Mouse (Mus musculus): ENCODE measurements around the gene Fbf1.
"Not testable (repeated sequence)": the region's sequence is repeated elsewhere in the genome, so short reads cannot be mapped to it uniquely, and the experiment has no call there.

The Fbf1 gene

DNA sequence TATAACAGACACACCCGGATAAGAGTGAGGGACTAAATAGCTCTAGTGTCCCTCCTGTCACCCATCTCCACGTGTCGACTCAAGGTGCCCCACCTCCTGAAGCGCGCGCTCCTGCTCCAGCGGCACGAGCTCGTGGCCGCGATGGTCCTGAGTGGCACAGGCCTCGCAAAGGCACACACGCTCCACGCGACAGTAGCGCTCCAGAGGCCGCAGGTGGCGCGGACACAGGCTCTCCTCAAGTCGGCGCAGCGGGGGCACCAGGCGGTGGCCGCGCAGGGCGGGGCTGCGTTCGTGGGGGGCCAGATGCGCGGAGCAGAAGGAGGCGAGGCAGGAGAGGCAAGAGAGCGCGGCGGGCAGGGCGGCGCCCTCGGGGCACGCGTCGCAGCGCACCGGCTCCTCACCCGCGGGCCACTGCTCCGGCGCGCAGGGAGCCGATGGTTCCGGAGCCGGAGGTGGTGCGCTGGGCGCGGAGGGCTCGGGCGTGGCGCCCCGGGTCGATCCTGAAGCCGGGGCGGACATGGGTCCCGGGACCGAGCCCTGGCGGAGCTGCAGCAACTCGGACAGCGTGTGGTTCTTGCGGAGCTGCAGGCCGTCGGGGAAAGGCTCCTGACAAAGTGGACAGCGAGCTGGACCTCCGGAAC is 58.4 kb downstream of the Fbf1 start:
- in situ Hi-C loops (cut with MboI, MseI), result loop anchor here (10.0 kb wide), 1 partner anchor 345 kb away; no protein-coding TSS in a partner anchor

DNA sequence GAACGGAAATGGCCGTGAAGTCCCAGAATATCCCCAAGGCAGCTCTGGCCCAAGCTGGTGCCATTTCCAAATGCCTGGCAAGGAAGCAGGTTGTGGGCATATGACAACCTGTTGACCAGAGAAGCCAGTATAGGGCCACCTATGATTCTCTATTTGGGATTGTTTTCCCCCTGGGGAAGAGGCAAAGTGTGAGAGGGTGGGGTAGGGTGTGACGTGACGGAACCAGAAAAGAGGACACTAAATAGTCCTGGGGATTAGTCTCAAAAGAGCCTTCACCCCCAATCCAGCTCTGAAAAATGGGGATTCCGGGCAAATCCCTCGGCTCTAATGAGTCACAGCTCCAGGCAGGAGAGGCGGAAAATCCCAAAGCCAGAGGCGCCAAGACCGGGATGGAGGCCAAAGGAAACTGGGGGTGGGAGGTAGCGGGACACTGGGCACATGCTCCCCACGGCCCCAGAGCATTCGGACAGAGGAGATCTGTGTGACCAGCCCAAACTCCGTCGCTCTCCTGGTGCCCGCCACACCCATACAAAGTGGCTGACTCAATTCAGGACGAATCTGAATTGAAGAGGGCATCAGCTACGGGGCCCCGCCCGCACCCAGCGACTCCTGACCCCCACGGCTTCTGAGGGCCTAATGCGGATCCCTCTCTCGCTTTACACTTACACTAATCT is 59.4 kb downstream of the Fbf1 start:
- in situ Hi-C loops (cut with MboI, MseI), result no loop called here

DNA sequence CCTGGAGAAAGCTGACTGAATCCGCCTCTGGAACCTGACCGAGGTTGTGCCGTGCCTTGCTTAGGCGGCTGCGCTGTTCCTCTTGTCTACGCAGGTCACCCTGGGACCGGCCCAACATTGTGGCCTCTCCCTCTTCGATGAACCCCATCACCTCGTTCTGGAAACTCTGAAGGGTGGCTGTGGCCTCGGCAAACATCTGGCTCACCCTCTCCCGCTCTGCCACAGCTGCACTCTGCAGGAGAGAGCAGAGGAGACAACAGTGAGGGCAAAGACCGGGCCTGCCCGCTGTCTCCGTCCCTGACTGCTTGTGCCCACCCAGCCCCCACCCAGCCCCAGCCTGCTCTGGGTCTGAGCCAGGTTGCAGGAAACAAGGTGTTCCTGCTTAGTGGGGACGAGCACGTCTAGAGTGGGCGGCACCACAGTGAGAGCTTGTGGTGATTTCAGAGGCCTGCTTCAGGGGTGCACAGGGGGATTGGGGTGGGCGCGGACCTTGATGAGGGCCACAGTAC is 60.1 kb downstream of the Fbf1 start:
- in situ Hi-C loops (cut with MboI, MseI), result no loop called here

DNA sequence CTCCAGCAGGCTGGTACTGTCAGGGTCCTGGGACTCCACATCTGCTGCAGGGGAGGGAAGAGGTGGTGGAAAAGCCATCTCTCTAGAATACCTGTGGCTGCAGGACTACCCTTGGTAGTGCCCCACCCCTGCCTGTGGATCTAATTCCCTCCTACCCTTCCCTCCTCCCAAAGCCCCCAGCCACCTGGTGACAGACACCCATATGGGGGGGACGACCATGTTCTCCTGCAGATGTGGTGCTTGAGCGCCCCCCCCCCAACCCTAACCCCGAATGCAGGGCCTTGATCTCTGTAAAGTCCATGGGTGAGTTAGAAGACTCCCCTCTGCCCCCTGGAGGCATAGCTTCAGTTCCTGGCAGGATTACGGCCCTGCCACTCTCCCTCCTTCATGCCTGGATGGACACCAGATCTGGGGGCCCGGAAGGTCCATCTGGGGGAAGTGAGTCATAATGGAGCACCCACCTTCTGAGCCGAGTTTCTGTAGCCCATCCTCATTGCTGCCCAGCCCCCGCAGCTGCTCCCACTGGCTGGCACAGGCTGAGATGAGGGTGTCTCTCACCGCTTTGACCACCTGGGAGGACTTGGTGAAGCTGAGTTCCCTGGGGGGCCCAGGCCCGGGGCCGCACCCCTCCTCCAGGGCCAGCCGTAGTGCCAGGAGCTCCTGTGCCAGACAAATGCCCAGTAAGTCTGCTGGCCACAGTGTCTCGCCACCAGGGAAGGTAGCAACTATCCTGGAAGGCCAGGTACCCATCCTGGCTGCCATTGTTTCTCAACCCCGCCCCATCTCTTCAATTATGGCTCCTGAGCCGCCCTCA is 60.8 kb downstream of the Fbf1 start:
- in situ Hi-C loops (cut with MboI, MseI), result no loop called here

DNA sequence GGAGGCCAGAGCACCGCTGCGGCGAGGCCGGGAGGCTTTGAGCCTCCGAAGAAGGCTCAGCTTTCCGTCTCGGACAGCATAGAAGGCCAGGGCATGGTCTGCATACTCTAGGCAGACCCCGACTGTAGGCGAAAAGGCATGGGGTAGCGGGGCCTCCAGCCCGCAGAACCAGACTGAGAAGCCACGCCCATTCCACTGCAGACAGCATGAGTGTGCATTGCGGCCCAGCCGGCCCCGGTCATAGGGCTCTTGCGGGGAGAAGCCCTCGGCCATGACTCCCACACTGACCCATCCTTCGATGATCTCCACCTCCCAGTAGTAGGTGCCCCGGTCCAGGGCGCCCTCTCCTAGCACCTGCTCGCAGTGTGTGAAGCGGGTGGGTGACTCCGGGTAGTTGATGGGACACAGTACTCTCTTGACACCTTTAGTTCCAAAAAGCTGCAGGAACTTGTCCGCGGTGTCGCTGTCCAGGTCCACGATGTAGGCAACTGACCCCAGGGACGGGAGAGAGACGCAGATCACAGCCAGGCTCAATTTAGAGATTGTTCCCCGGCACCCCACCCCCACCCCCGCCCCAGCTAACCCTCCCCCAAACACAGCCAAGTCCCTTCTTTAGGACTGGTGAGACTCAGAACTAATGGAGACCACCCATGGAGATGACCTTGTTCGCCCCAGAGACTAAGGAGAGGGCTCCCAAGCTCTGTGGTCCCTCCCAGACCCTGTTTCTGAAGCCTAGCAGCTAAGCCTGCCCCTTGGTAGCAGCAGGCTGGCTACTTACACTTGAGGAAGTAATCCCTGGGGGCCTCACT is 61.6 kb downstream of the Fbf1 start:
- in situ Hi-C loops (cut with MboI, MseI), result no loop called here

GRCm38 (mm10) chr11:116105065-116105464 is 62.9 kb downstream of the Fbf1 start:
- in situ Hi-C loops (cut with MboI, MseI), result no loop called here

GRCm38 (mm10) chr11:116104006-116104646 is 63.8 kb downstream of the Fbf1 start:
- in situ Hi-C loops (cut with MboI, MseI), result no loop called here

- in situ Hi-C loops (cut with MboI, MseI), result no loop called here
These were observed 64.4 kb downstream of the Fbf1 start for GRCm38 (mm10) chr11:116103572-116103971.

- in situ Hi-C loops (cut with MboI, MseI), result no loop called here
These were observed 65.5 kb downstream of the Fbf1 start for GRCm38 (mm10) chr11:116102472-116102871.

DNA sequence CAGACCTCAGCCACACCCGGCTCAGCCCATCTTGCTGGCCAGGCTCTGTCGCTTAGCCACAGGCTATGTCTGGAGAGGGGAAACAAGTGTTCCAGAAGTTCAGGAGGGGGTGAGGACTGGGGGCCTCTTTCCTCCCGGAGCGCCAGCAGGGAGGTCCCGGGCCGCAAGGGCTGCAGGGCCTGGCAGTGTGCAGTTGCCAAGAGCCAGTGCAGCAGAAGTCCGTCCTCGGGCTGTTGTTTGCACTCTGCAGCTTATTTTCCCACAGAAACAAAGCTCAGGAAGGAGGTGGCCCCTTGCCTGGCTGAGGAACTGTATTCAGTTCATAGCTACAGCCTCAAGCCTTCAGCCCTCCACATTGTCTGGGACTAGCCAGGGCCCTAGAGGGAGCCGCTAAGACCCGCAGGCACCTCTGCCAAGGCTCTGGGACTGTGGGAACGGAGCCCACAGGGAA is 66.0 kb downstream of the Fbf1 start:
- in situ Hi-C loops (cut with MboI, MseI), result no loop called here

GRCm38 (mm10) chr11:116100839-116101238 is 67.1 kb downstream of the Fbf1 start:
- in situ Hi-C loops (cut with MboI, MseI), result no loop called here

DNA sequence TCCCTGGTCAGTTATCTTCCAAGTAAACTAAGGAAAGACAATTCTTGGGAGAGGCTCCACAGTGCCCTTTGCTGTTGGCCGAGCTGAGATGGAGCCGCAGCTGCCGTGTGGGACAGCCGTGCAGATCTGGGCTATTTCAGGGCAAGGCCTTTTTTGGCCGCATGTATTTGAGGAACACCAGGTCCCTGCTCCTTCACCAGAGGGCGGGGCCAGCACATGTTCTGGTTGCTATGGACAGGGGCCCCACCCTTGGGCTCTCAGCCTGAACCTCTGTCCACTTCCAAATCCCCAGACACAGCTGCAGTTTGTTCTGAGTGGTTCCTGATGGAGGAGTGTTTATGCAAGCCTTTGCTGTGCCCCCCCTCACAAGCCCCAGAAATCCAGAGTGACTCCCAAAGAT is 67.6 kb downstream of the Fbf1 start:
- in situ Hi-C loops (cut with MboI, MseI), result no loop called here

GRCm38 (mm10) chr11:116099462-116099861 is 68.5 kb downstream of the Fbf1 start:
- in situ Hi-C loops (cut with MboI, MseI), result no loop called here

DNA sequence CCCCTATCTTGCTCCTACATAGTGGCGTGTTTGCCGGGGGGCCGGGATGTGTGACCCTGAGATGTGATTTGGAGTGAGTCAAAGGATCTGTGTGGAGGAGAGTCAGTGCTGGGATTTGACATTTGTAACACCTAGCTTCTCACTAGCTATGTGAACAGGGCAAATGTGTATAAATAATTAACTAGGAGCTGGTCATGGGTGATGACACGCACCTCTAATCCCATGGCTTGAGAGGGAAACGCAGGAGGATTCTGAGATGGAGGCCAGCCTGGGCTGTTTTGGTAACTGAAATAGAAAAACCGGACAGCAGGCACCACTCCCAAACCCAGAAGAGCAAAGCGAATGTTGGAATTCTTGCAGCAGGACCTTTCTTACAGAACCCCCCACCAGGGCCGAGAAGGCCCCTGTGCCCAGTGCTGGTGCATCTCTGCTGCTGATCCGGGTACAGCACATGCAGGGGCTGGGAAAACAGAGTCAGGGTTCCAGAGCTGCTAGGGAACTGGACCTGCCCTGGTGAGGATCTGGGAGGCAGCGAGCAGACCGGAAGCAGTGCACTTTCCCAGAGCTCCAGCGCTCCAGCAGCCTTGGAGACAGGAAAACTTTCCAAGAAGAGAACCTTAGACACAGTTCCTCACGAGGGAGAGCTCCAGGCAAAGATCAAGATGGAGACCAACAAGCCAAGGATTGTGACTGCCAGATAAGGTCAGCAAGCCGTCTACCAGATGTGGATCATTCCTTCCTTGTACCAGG is 69.1 kb downstream of the Fbf1 start:
- in situ Hi-C loops (cut with MboI, MseI), result no loop called here

GRCm38 (mm10) chr11:116096213-116097108 is 71.5 kb downstream of the Fbf1 start:
- in situ Hi-C loops (cut with MboI, MseI), result no loop called here

DNA sequence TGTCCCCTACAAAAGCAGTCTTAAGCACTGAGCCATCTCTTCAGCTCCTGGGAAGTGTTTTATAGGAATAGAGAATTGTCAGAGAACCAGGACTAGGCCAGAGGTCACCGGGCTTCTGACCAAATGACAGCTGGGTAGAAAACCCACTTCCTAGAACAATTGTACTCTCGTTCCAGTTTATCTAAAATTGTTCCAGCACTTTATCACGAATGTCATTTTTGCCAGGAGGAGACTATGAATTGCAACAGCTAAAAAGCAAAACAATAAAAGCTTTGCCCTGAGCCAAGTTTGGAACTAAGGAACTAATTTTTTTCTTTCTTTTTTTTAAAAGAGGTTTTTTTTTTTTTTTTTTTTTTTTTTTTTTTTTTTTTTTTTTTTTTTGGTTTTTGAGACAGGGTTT is 72.4 kb downstream of the Fbf1 start:
- in situ Hi-C loops (cut with MboI, MseI), result no loop called here

DNA sequence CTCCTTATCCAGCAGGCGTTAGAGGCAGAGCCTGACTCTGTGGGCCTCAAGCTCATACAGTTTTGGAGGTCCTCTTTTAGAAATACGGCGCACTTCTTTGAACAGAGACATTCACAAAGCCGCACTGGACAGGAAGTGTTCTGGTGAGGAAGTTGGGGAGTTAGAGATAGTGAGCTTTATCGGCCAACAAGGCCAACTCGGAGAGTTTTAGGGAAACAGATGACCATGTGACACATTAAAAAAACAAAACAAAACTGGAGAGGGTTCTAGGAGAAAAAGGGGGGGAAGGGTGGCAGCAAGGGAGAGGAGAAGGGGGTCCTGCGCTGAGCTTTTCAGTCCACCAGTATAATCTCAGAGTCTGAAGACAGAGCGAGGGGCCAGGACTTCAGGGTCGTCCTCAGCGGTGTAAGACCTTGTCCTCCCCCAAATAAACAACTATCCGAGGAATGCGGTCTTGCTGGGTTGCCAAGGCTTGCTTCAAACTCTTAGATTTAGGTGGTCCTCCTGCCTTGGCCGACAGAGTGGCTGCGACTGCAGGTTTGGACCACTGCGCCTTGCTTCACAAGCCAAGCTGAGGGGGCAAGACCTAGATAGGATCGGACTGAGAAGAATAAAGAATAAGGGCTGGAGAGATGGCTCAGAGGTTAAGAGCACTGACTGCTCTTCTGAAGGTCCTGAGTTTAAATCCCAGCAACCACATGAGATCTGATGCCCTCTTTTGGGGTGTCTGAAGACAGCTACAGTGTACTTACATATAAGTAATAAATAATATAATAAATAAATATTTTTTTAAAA is 74.0 kb downstream of the Fbf1 start:
- in situ Hi-C loops (cut with MboI, MseI), result no loop called here

DNA sequence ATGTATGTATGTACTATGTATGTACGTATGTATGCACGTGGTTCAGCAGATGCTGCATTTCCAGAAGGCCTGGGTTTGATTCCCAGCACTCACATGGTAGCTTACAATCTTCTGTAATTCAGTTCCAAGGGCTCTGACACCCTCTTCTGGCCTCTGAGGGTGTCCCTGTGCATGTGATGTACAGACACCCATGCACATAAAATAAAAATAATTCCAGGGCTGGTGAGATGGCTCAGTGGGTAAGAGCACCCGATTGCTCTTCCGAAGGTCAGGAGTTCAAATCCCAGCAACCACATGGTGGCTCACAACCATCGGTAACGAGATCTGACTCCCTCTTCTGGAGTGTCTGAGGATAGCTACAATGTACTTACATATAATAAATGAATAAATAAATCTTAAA is 75.0 kb downstream of the Fbf1 start:
- in situ Hi-C loops (cut with MboI, MseI), result not testable (repeated sequence)

All from T-helper 2 cell (primary cell).